Mouse (Mus musculus): Measurements from ENCODE around the gene Ldb3. TPM values are rescaled to one million over a fixed set of nuclear protein-coding genes. Genes with fewer than 3 reads are reported as not detected.

Gene Ldb3
- not detected for polyA plus RNA-seq (2017; shearing (Covaris generic))

DNA sequence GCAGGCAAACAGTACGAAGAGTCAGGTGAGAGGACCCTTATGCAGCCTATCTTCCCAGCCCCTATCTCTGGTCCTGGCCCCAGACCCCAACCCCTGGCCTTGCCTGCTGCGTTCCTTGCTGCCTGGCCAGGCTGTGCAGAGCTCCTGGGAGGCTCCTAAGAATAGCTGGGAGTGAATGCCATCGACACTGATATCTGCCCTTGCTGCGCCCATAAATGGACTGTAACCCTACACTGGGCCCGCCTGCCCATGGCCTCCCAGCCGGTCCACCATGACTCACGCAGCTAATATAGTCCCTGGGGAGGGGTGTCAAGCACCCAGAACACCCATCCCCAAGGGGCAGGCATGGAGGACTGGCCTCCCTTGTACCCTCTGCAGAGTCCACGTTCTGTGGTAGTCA is at the start of gene Ldb3:
Gene Ldb3 (minus strand): TSS at position 185 of the 400 bp plus-strand sequence.

GRCm38 (mm10) chr14:34599941-34600340 is 11.5 kb upstream of the Ldb3 start, which contains the start of gene Opn4:
Gene Opn4, minus strand, starts transcription at chr14:34600142.

GRCm38 (mm10) chr14:34522701-34523100 is 65.8 kb downstream of the Ldb3 start, which contains the start of gene 9230112D13Rik:
Gene 9230112D13Rik, minus strand, starts transcription at chr14:34522801.

DNA sequence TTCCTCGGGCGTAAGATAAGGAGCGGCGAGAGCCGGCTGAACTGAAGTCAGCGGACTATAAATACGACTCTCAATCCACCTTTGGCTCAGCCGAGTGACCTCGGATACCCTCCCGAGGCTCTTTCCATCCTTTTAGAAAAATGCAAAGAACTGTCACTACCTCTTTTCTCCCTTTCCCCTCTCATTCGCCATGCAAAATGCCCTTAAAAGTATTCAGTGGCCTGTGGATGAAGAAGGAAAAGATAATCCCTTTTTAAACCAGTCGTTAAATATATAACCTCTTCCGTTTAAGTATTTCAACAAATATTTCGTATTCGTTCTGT is 85.2 kb downstream of the Ldb3 start, which contains the start of gene Bmpr1a:
Gene Bmpr1a (minus strand): TSS at position 17 of the 323 bp plus-strand sequence.

Other genes starting within 250 kb of the Ldb3 start
- gene Fam25c, start 233.2 kb downstream of the Ldb3 start, polyA plus RNA-seq (2017; shearing (Covaris generic)), result not detected
- not detected for gene Sncg, start 213.9 kb downstream of the Ldb3 start, polyA plus RNA-seq (2017; shearing (Covaris generic))
- 0.15 TPM for gene Mmrn2, start 213.2 kb downstream of the Ldb3 start, polyA plus RNA-seq (2017; shearing (Covaris generic))
- gene Bmpr1a, start 85.3 kb downstream of the Ldb3 start, polyA plus RNA-seq (2017; shearing (Covaris generic)), result 2.0 TPM
- not detected for gene 9230112D13Rik, start 65.9 kb downstream of the Ldb3 start, polyA plus RNA-seq (2017; shearing (Covaris generic))
- gene Opn4, start 11.5 kb upstream of the Ldb3 start, polyA plus RNA-seq (2017; shearing (Covaris generic)), result not detected
- 119 TPM for gene Wapl, start 85.2 kb upstream of the Ldb3 start, polyA plus RNA-seq (2017; shearing (Covaris generic))
- not detected for gene Grid1, start 231.4 kb upstream of the Ldb3 start, polyA plus RNA-seq (2017; shearing (Covaris generic))